Mouse (Mus musculus): ENCODE results near the gene Adgrd1. TPM values are rescaled to one million over a fixed set of nuclear protein-coding genes. Genes with fewer than 3 reads are reported as not detected.

Gene Adgrd1
- not detected for total RNA-seq (2018; cell fraction: chromatin; rRNA removed)
- total RNA-seq (2018; cell fraction: cytosol; rRNA removed) = under 1 TPM in 1 of 26 experiments, not detected in 25; 0.04 TPM
- not detected for total RNA-seq (2018; cell fraction: nucleus; rRNA removed)
- polyA plus RNA-seq (2018) = not detected in 3 replicates

- Histone ChIP-seq H3K27ac (no peak within 1 kb of the TSS), H3K36me3 (ENCODE audit: inconsistent target) (no peaks in the 10 kb centered on the region), H3K4me3 (ENCODE audit: inconsistent target) (no peak within 1 kb of the TSS), H3K79me2 (ENCODE audit: inconsistent target) (no peaks in the 10 kb centered on the region)
- 26% methylated on average over 6 of the region's 6 CpGs for WGBS (ENCODE audit: missing documents)
These were observed at the start of gene Adgrd1 for GRCm38 (mm10) chr5:129096511-129096910. Gene Adgrd1 (plus strand): TSS chr5:129096750.

GRCm38 (mm10) chr5:129049372-129049771, 47.2 kb upstream of the Adgrd1 start:
- H3K4me3 ChIP-seq (ENCODE audit: inconsistent target) = no peak overlapping the region
- H3K79me2 ChIP-seq (ENCODE audit: inconsistent target) = no peaks in the 10 kb centered on the region
- 89% methylated on average over 9 of the region's 9 CpGs for WGBS (ENCODE audit: missing documents)
- H3K36me3 ChIP-seq (ENCODE audit: inconsistent target) = no peaks in the 10 kb centered on the region
- H3K27ac ChIP-seq = no peak overlapping the region

GRCm38 (mm10) chr5:129051910-129052309, 44.6 kb upstream of the Adgrd1 start:
- H3K36me3 ChIP-seq (ENCODE audit: inconsistent target) = no peaks in the 10 kb centered on the region
- 83% methylated on average over 2 of the region's 3 CpGs for WGBS (ENCODE audit: missing documents)
- no peak overlapping the region for H3K4me3 ChIP-seq (ENCODE audit: inconsistent target)
- no peaks in the 10 kb centered on the region for H3K79me2 ChIP-seq (ENCODE audit: inconsistent target)
- H3K27ac ChIP-seq = no peak overlapping the region

- no peak overlapping the region for H3K27ac ChIP-seq
- H3K79me2 ChIP-seq (ENCODE audit: inconsistent target) = no peaks in the 10 kb centered on the region
- 51% methylated on average over 20 of the region's 20 CpGs for whole genome bisulfite sequencing (ENCODE audit: missing documents)
These were observed 43.8 kb upstream of the Adgrd1 start for GRCm38 (mm10) chr5:129052636-129053355.

GRCm38 (mm10) chr5:129054675-129055284, 41.8 kb upstream of the Adgrd1 start:
- H3K27ac ChIP-seq = no peak overlapping the region
- WGBS (ENCODE audit: missing documents) = 74% methylated on average over 9 of the region's 9 CpGs
- H3K79me2 ChIP-seq (ENCODE audit: inconsistent target) = no peaks in the 10 kb centered on the region
- H3K36me3 ChIP-seq (ENCODE audit: inconsistent target) = no peaks in the 10 kb centered on the region
- H3K4me3 ChIP-seq (ENCODE audit: inconsistent target) = no peak overlapping the region

More at GRCm38 (mm10) chr5:129052636-129053355, 43.8 kb upstream of the Adgrd1 start:
- no peak overlapping the region for H3K4me3 ChIP-seq (ENCODE audit: inconsistent target)
- H3K36me3 ChIP-seq (ENCODE audit: inconsistent target) = no peaks in the 10 kb centered on the region

- WGBS (ENCODE audit: missing documents) = 78% methylated on average over 3 of the region's 3 CpGs
- no peak overlapping the region for H3K4me3 ChIP-seq (ENCODE audit: inconsistent target)
- no peaks in the 10 kb centered on the region for H3K36me3 ChIP-seq (ENCODE audit: inconsistent target)
- H3K79me2 ChIP-seq (ENCODE audit: inconsistent target) = no peaks in the 10 kb centered on the region
- no peak overlapping the region for H3K27ac ChIP-seq
These were observed 37.4 kb upstream of the Adgrd1 start for GRCm38 (mm10) chr5:129059116-129059515.

- no peak overlapping the region for H3K27ac ChIP-seq
- no peaks in the 10 kb centered on the region for H3K79me2 ChIP-seq (ENCODE audit: inconsistent target)
- WGBS (ENCODE audit: missing documents) = 21% methylated on average over 13 of the region's 13 CpGs
- H3K4me3 ChIP-seq (ENCODE audit: inconsistent target) = no peak overlapping the region
- H3K36me3 ChIP-seq (ENCODE audit: inconsistent target) = no peaks in the 10 kb centered on the region
These were observed 35.0 kb upstream of the Adgrd1 start for GRCm38 (mm10) chr5:129061579-129061978.

- WGBS (ENCODE audit: missing documents) = 3% methylated on average over 21 of the region's 21 CpGs
- H3K27ac ChIP-seq = no peak overlapping the region
These were observed 33.3 kb upstream of the Adgrd1 start for GRCm38 (mm10) chr5:129063037-129063791.

GRCm38 (mm10) chr5:129063792-129064087, 32.8 kb upstream of the Adgrd1 start:
- WGBS (ENCODE audit: missing documents) = 69% methylated on average over 8 of the region's 8 CpGs
- Histone ChIP-seq H3K4me3 (ENCODE audit: inconsistent target) (no peak overlapping the region), H3K27ac (no peak overlapping the region), H3K79me2 (ENCODE audit: inconsistent target) (no peaks in the 10 kb centered on the region), H3K36me3 (ENCODE audit: inconsistent target) (no peaks in the 10 kb centered on the region)

More at GRCm38 (mm10) chr5:129063037-129063791, 33.3 kb upstream of the Adgrd1 start:
- no peaks in the 10 kb centered on the region for H3K79me2 ChIP-seq (ENCODE audit: inconsistent target)
- H3K4me3 ChIP-seq (ENCODE audit: inconsistent target) = no peak overlapping the region
- H3K36me3 ChIP-seq (ENCODE audit: inconsistent target) = no peaks in the 10 kb centered on the region

GRCm38 (mm10) chr5:129064186-129064585, 32.4 kb upstream of the Adgrd1 start:
- Histone ChIP-seq H3K27ac (no peak overlapping the region), H3K79me2 (ENCODE audit: inconsistent target) (no peaks in the 10 kb centered on the region), H3K36me3 (ENCODE audit: inconsistent target) (no peaks in the 10 kb centered on the region), H3K4me3 (ENCODE audit: inconsistent target) (no peak overlapping the region)
- 88% methylated on average over 11 of the region's 11 CpGs for WGBS (ENCODE audit: missing documents)

GRCm38 (mm10) chr5:129065301-129065700, 31.2 kb upstream of the Adgrd1 start:
- WGBS (ENCODE audit: missing documents) = 92% methylated on average over 10 of the region's 12 CpGs
- Histone ChIP-seq H3K4me3 (ENCODE audit: inconsistent target) (no peak overlapping the region), H3K79me2 (ENCODE audit: inconsistent target) (no peaks in the 10 kb centered on the region), H3K27ac (no peak overlapping the region), H3K36me3 (ENCODE audit: inconsistent target) (no peaks in the 10 kb centered on the region)

GRCm38 (mm10) chr5:129065946-129066345, 30.6 kb upstream of the Adgrd1 start:
- no peaks in the 10 kb centered on the region for H3K36me3 ChIP-seq (ENCODE audit: inconsistent target)

GRCm38 (mm10) chr5:129066541-129067230, 29.9 kb upstream of the Adgrd1 start:
- H3K27ac ChIP-seq = no peak overlapping the region
- H3K79me2 ChIP-seq (ENCODE audit: inconsistent target) = no peaks in the 10 kb centered on the region
- no peak overlapping the region for H3K4me3 ChIP-seq (ENCODE audit: inconsistent target)
- H3K36me3 ChIP-seq (ENCODE audit: inconsistent target) = no peaks in the 10 kb centered on the region
- 89% methylated on average over 8 of the region's 8 CpGs for WGBS (ENCODE audit: missing documents)

More at GRCm38 (mm10) chr5:129065946-129066345, 30.6 kb upstream of the Adgrd1 start:
- H3K27ac ChIP-seq = no peak overlapping the region
- H3K79me2 ChIP-seq (ENCODE audit: inconsistent target) = no peaks in the 10 kb centered on the region
- no peak overlapping the region for H3K4me3 ChIP-seq (ENCODE audit: inconsistent target)
- WGBS (ENCODE audit: missing documents) = 72% methylated on average over 9 of the region's 9 CpGs

GRCm38 (mm10) chr5:129067231-129067834, 29.2 kb upstream of the Adgrd1 start:
- WGBS (ENCODE audit: missing documents) = 79% methylated on average over 13 of the region's 13 CpGs
- Histone ChIP-seq H3K79me2 (ENCODE audit: inconsistent target) (no peaks in the 10 kb centered on the region), H3K27ac (no peak overlapping the region), H3K4me3 (ENCODE audit: inconsistent target) (no peak overlapping the region), H3K36me3 (ENCODE audit: inconsistent target) (no peaks in the 10 kb centered on the region)
